Mouse (Mus musculus) bone marrow, adult 2 months (tissue): ENCODE data around the gene Gpatch4. TPM values are rescaled to one million over a fixed set of nuclear protein-coding genes. Genes with fewer than 3 reads are reported as not detected.

Experiments
- H3K27ac ChIP-seq: fragments of 200-500 bp; 2 replicates; pipeline ENCODE4 v1.5.1; 2012; ENCODE audit warnings: low read depth, mild to moderate bottlenecking, control low read depth, inconsistent platforms, low read length; ENCODE audit not compliant: control insufficient read depth, poor library complexity, insufficient read depth
- H3K4me1 ChIP-seq: fragments of 200-500 bp; 2 replicates; pipeline ENCODE4 v1.6.1; 2011; ENCODE audit warnings: low read length; ENCODE audit not compliant: control insufficient read depth, insufficient read depth
- H3K4me3 ChIP-seq: fragments of 200-500 bp; replicated peaks from 2 replicates; pipeline ENCODE3; 2011; ENCODE audit warnings: mild to moderate bottlenecking, low read depth, low read length, control low read depth; ENCODE audit not compliant: control insufficient read depth
- CTCF ChIP-seq: fragments of 200-500 bp; IDR thresholded peaks from 2 replicates; pipeline ENCODE4 v1.5.1; 2011; ENCODE audit warnings: low read length, control low read depth; ENCODE audit not compliant: control insufficient read depth, insufficient read depth
- POLR2A ChIP-seq: fragments of 200-500 bp; IDR thresholded peaks from 2 replicates; pipeline ENCODE4 v1.6.1; 2011; ENCODE audit warnings: low read depth, mild to moderate bottlenecking, control low read depth, low read length, borderline replicate concordance; ENCODE audit not compliant: control insufficient read depth
- WGBS: fragments of 180-500 bp; shearing (Covaris S2); methylation state at CpG from one replicate; pipeline ENCODE4 v1.1.7; 2018; 5-methylcytosine and 5-hydroxymethylcytosine counted together
- polyA plus RNA-seq: library from polyadenylated mRNA; stranded (reverse); fragments of >200 nt; gene quantifications from 2 replicates; pipeline ENCODE4 v1.2.4, GENCODE M21; 2011; ENCODE audit warnings: low replicate concordance; ENCODE audit not compliant: missing spikeins, insufficient read depth, insufficient read length

Gpatch4 gene
- polyA plus RNA-seq, 1 experiment = 40.5 TPM

GRCm38 (mm10) chr3:88026823-88027222 lies 16.1 kb upstream of the Gpatch4 start:
- 58% methylated on average over 7 of the region's 7 CpGs for WGBS
- H3K27ac ChIP-seq = no peak overlapping the region
- no peaks in the 10 kb centered on the region; the same call in 1 of the 2 replicates for H3K4me1 ChIP-seq
- H3K4me3 ChIP-seq = no peak overlapping the region
- no peak for TF ChIP-seq POLR2A
- TF ChIP-seq CTCF = no peak

- 55% methylated on average over 5 of the region's 5 CpGs for WGBS
- H3K4me3 ChIP-seq = no peak within 1 kb of the TSS
- H3K4me1 ChIP-seq = no peaks in the 10 kb centered on the region
- no peak within 1 kb of the TSS for H3K27ac ChIP-seq
- TF ChIP-seq POLR2A (no peak), CTCF (0 out of 2 replicates have a peak, but pooled peaks have one; percentile 13)
Observed at GRCm38 (mm10) chr3:88027434-88028186, 15.3 kb upstream of the Gpatch4 start, which contains the start of gene Hapln2. Gene Hapln2 (minus strand): TSS chr3:88027583.

DNA sequence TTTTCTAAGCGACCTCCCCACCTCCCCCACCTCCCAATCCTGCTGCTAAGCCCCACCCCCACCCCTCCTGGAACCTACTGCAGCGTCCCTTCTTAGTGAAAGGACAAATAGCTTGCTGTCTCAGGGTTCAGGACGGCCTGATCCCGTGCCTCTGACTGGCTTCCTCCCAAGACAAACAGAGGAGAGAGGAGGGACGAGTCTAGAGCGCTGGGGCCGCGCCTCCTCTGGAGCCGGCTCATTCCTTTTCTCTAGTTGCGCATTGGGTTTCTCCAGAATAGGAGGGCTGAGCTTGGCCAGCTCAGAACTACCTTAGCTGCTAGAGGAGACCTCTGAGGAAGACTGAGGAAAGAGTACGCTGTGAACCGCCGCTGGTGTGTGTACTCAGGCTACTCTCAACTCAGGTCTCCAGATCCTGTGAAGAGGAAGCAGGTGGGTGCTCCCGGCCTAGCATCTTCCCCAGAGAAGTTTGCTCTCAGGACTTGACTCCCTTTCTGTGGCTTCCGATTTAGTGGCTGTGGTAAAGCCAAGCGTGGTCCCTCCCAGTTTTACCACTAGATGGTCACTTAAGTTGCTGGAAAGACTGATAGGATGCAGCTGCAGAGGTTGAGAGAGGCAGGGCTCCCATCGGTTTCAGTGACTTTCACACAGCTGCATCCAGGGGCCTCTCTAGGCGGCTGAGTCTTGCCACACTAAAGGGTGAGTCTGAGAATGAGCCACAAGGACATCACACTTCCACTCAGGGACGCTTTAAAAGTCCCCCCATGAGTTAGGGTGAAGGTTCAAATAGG lies 12.1 kb upstream of the Gpatch4 start:
- no peak for TF ChIP-seq CTCF
- TF ChIP-seq POLR2A = no peak
- WGBS = 14% methylated on average over 19 of the region's 19 CpGs
- no peak overlapping the region for H3K27ac ChIP-seq
- H3K4me1 ChIP-seq = no peaks in the 10 kb centered on the region
- no peak overlapping the region for H3K4me3 ChIP-seq

DNA sequence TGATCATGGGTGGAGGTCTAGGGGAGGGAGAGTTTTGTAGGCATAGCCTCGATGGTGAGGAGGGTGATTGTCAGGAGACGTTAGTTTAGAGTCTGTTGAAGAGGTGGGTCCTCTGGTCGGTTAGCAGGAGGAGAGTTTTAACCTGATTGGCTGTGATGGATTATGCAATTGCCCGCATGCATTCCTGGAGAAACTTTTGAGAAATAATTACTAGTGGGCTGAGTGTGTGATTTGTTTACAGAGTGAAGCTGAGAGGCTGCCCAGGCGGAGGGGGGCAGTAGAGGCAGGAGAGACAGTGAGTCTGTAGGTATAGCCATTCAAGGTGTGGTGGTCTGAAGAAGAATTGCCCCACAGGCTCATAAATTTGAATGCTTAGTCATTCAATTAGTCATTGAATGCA lies 9.4 kb upstream of the Gpatch4 start:
- Histone ChIP-seq H3K4me3 (no peak overlapping the region), H3K27ac (no peak overlapping the region), H3K4me1 (no peaks in the 10 kb centered on the region)
- WGBS = 57% methylated on average over 5 of the region's 5 CpGs
- TF ChIP-seq CTCF (no peak), POLR2A (no peak)

DNA sequence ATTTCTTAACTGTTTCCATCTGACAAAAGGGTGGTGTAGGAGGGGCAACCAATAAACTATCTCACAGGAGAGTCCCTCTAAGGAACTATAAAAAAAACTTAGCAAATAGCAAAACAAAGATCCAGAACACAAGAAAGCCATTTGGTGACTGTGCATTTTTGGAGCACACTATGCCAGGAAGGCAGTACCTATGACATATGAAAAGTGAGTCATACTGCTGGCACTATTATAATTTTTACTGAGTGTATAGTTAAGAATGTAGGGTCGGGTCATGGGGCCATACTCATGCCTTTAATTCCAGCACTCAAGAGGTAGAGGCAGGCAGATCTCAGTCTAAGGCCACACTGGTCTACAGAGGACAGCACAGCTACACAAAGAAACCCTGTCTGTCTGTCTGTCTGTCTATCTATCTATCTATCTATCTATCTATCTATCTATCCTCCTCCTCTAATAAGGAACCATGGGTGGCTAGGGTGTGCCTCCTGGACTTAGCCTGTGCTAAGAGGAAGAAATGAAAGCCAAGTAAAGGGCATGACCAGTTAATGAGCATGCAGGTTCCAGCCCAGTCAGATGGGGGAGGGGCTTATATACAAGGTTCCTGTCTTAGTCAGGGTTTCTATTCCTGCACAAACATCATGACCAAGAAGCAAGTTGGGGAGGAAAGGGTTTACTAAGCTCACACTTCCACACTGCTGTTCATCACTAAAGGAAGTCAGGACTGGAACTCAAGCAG lies 7.2 kb upstream of the Gpatch4 start:
- TF ChIP-seq CTCF = no peak
- no peak for TF ChIP-seq POLR2A
- no peak overlapping the region for H3K4me3 ChIP-seq
- no peak overlapping the region for H3K27ac ChIP-seq
- no peaks in the 10 kb centered on the region for H3K4me1 ChIP-seq
- WGBS = 44% methylated on average over 1 of the region's 1 CpGs

DNA sequence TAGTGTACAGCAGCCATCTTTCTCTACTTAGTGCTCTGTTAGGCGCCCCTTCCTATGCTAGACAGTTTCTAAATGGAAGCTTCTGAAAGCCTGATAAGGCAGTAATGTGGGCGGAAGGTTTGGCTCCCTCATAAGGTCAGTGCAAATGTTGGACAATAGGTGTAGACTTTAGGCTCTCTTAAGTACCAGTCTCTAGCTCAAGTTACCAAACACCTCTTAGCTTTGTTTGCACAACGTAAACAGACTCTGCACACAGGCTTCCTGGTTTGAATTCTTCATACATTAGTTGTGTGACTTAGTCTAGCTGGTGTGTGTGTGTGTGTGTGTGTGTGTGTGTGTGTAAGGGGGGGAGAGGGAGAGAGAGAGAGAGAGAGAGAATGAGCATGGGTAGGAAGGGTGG lies 6.6 kb downstream of the Gpatch4 start:
- Histone ChIP-seq H3K27ac (no peak overlapping the region), H3K4me1 (no peaks in the 10 kb centered on the region), H3K4me3 (no peak overlapping the region)
- TF ChIP-seq CTCF = no peak
- TF ChIP-seq POLR2A = no peak
- 87% methylated on average over 3 of the region's 3 CpGs for WGBS

- Histone ChIP-seq H3K27ac (no peak overlapping the region), H3K4me1 (peaks cover 3% of the 10 kb centered on the region), H3K4me3 (no peak overlapping the region)
- TF ChIP-seq POLR2A (no peak), CTCF (no peak)
- 86% methylated on average over 6 of the region's 6 CpGs for WGBS
Observed at GRCm38 (mm10) chr3:88057030-88057429, 14.1 kb downstream of the Gpatch4 start.
